Mouse (Mus musculus) megakaryocyte-erythroid progenitor cell, adult 5-6 weeks (primary cell): ENCODE data around the gene Mpig6b. TPM values are rescaled to one million over a fixed set of nuclear protein-coding genes. Genes with fewer than 3 reads are reported as not detected.

Experiments used
- ATAC-seq: replicated peaks from 2 replicates; pipeline ENCODE4 v1.8.0; 2016; ENCODE audit warnings: mild to moderate bottlenecking, inconsistent platforms; ENCODE audit not compliant: severe bottlenecking, poor library complexity, low FRiP score, low TSS enrichment
- total RNA-seq, 2 experiments: library from RNA; stranded (forward) in 1 of 2; stranded (reverse) in 1 of 2; fragments of 200-1000, 215-1000 nt in 1 of 2; fragments of >200 nt in 1 of 2; fragmentation: Nextera tagmentation in 1 of 2; gene quantifications; 2 replicates each; pipeline ENCODE4 v1.2.3; 2014 to 2017

The Mpig6b gene
- total RNA-seq, 2 experiments from 2014 or later = not detected

DNA sequence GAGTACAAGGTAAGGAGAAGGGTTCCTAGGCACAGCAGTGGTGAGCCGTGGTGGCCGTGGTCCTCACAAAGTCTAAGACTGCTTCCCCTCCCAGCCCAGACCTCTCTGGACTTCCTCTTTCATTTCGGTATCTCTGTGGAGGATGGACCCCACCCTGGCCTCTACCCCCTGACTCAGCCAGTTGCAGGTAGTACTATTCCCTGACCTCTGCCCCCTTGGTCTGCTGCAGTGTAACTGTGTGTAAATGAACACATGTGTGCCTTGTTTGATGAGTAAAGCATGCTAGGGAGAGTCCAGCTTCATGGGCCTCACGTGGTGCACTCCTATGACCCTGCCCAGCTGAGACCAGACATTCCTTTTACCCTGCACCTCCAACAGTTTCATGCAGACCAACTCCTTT lies 42.2 kb downstream of the Mpig6b start:
- no peak for ATAC-seq

DNA sequence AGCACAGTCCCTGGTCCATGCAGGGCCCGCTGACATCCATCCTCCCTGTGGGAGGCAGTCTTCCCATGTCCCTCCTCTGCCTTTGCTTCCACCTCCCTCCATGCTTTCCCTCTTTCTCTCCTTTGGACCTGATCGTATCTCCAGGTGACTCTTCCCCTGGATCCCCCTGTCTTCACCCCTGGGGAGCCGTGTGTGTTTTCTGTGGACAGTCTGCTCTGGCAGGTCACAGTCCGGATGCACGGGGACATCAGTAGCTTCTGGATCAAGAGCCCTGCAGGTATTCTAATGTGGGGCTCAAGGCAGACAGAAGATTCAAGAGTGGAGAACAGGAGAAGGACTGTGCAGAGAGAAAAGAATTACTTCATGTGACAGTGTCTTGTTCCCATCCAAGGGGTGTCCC lies 42.8 kb downstream of the Mpig6b start:
- ATAC-seq = no peak

DNA sequence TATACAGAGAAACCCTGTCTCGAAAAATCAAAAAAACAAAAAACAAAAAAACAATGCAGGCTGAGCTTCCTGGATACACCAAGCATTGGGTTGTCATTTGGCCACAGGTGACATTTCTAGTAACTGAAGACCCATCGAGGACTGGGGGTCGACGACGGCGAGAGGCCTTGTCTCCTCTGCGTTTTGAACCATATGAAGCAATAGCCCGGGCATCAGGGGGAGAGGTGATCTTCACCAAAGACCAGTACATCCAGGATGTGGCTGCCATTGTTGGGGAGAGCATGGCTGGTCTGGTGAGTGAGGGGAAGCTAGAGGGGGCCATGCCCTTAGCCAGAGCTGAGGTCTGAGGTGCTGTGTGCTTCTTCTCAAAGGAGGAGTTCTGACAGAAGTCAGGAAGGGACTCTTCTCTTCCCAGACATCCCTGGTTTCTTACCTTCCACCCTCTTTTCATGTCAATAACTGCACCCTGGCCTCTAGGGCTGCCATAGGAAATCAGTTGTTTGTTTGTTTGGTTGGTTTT lies 43.4 kb downstream of the Mpig6b start:
- no peak for ATAC-seq

GRCm38 (mm10) chr17:35021842-35022477 lies 44.0 kb downstream of the Mpig6b start:
- ATAC-seq = peak; percentile 76

DNA sequence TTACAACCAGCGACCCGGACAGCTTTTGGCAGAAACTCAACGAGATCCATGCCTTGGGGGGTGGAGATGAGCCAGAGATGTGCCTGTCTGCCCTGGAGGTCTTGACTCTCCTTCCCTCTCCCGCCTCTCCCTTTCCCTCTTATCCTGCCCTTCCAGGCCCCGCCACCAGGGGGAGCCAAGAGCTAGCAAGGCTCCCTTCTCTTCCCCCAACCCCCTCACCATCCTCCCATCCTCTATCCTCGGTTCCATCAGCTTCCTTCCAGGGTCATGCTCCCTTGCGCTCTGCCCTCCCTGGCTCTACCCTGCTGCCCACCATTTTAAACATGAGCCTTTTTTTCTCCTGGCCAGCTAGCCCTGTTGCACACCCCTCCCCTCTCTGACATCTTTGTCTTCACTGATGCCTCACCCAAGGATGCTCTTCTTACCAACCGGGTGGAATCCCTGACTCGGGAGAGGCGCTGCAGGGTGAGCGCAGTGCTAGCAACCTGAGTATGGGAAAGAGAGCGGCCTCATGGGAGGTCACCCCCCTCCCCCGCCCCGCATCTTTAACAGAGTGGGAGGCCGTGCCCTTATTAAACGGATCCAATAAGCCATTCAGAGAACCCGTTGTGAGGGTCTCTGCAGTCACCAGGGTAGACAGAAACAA lies 44.7 kb downstream of the Mpig6b start:
- ATAC-seq = peak; percentile 41

- no peak for ATAC-seq
Observed at GRCm38 (mm10) chr17:35020551-35020950, 45.4 kb downstream of the Mpig6b start.

DNA sequence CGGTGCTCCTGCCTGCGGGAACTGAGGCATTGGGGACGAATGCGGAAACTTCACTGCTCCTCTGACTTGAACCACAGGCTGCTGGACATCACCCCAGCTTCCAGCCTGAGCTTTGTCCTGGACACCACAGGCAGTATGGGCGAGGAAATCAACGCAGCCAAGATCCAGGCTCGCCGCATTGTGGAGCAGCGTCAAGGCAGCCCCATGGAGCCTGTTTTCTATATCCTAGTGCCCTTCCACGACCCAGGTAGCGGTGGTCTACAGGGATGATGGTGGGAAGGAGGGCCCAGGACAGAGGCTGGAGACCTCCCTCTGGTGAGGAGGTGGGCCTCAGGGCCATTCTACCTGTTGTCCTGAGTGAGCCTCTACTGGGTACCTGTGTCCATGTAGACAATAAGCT lies 46.1 kb downstream of the Mpig6b start:
- ATAC-seq = no peak

GRCm38 (mm10) chr17:35018171-35018570 lies 47.8 kb downstream of the Mpig6b start:
- ATAC-seq = no peak

- ATAC-seq = no peak
Observed at GRCm38 (mm10) chr17:35017706-35018030, 48.3 kb downstream of the Mpig6b start.

DNA sequence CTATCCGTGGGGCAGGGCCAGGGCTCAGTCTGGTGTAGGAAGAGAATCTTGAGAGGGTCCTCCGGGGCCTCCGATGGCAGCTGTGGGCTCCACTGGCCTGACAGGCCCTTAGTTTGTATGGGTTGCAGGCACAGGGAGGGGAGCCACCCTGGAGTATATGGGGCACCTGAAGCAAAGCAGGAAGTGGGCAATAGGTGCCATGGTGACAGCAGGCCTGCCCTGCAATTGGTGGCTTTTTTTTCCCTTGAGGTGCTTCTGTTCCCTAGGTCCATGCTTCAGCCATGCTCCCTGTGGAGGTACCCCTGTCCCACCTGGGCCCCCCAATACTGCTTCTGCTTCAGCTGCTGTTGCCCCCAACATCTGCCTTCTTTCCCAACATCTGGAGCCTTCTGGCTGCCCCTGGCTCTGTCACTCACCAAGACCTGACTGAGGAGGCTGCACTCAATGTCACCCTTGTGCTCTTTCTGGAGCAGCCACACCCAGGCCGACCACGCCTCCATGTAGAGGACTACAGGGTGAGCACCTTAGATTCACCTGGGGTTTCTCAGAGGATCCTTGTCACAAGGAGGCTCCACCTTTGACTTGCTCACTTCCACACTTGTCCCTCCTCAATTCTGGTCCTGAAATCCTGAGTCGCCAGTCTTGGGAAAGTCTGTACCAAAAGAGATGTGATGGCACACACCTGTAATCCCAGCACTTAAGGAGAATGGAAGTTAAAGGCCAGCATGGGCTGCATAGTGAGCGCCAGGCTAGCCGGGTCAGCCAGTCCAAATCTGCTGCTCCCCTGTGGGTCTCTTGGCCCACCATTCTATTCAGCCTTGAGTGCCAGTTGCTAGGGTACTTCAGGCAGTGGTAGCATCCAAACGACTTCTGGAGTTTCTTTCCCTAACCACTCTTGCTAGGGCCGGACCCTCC lies 48.9 kb downstream of the Mpig6b start:
- ATAC-seq = no peak

- peak; percentile 38 for ATAC-seq
Observed at GRCm38 (mm10) chr17:35016376-35016775, 49.6 kb downstream of the Mpig6b start, which contains the start of gene Vwa7. Vwa7 (plus strand) TSS chr17:35016579.

- no peak for ATAC-seq
Observed at GRCm38 (mm10) chr17:35015296-35015695, 50.7 kb downstream of the Mpig6b start.

- ATAC-seq = no peak
Observed at GRCm38 (mm10) chr17:35013221-35013620, 52.8 kb downstream of the Mpig6b start.

Other genes with a start within 250 kb of the Mpig6b start
Only the 30 nearest of the 45 such genes appear.
- 5.2 and 7.0 TPM in 2 replicates for gene Neu1, start 134.9 kb downstream of the Mpig6b start, total RNA-seq (2014; fragmentation: Nextera tagmentation)
- gene Neu1, start 134.9 kb downstream of the Mpig6b start, total RNA-seq (2017) = 3.7 and 5.4 TPM in 2 replicates
- 13.6 and 28.5 TPM in 2 replicates for gene Hspa1b, start 106.9 kb downstream of the Mpig6b start, total RNA-seq (2014; fragmentation: Nextera tagmentation)
- gene Hspa1b, start 106.9 kb downstream of the Mpig6b start, total RNA-seq (2017) = 62.5 and 83.5 TPM in 2 replicates
- not detected in 2 replicates for gene Gm20481, start 96.3 kb downstream of the Mpig6b start, total RNA-seq (2014; fragmentation: Nextera tagmentation)
- gene Gm20481, start 96.3 kb downstream of the Mpig6b start, total RNA-seq (2017) = not detected in 2 replicates
- gene Hspa1a, start 94.0 kb downstream of the Mpig6b start, total RNA-seq (2014; fragmentation: Nextera tagmentation) = 6.5 and 10.1 TPM in 2 replicates
- gene Hspa1a, start 94.0 kb downstream of the Mpig6b start, total RNA-seq (2017) = 30.2 and 43.3 TPM in 2 replicates
- gene Hspa1l, start 93.5 kb downstream of the Mpig6b start, total RNA-seq (2014; fragmentation: Nextera tagmentation) = not detected in 2 replicates
- not detected in 2 replicates for gene Hspa1l, start 93.5 kb downstream of the Mpig6b start, total RNA-seq (2017)
- 269 and 281 TPM in 2 replicates for gene Lsm2, start 84.3 kb downstream of the Mpig6b start, total RNA-seq (2014; fragmentation: Nextera tagmentation)
- gene Lsm2, start 84.3 kb downstream of the Mpig6b start, total RNA-seq (2017) = 34.8 and 79.7 TPM in 2 replicates
- gene Vars, start 65.2 kb downstream of the Mpig6b start, total RNA-seq (2014; fragmentation: Nextera tagmentation) = 137 and 213 TPM in 2 replicates
- 226 and 342 TPM in 2 replicates for gene Vars, start 65.2 kb downstream of the Mpig6b start, total RNA-seq (2017)
- 0.31 and 0.54 TPM in 2 replicates for gene Vwa7, start 49.6 kb downstream of the Mpig6b start, total RNA-seq (2014; fragmentation: Nextera tagmentation)
- 0.15 and 0.19 TPM in 2 replicates for gene Vwa7, start 49.6 kb downstream of the Mpig6b start, total RNA-seq (2017)
- 9.4 and 14.7 TPM in 2 replicates for gene Sapcd1, start 38.2 kb downstream of the Mpig6b start, total RNA-seq (2014; fragmentation: Nextera tagmentation)
- 4.2 TPM in 1 of 2 replicates, not detected in the other for gene Sapcd1, start 38.2 kb downstream of the Mpig6b start, total RNA-seq (2017)
- 10.0 and 10.6 TPM in 2 replicates for gene Msh5, start 19.4 kb downstream of the Mpig6b start, total RNA-seq (2014; fragmentation: Nextera tagmentation)
- gene Msh5, start 19.4 kb downstream of the Mpig6b start, total RNA-seq (2017) = 2.4 and 3.1 TPM in 2 replicates
- 126 and 137 TPM in 2 replicates for gene Clic1, start 16.2 kb downstream of the Mpig6b start, total RNA-seq (2014; fragmentation: Nextera tagmentation)
- gene Clic1, start 16.2 kb downstream of the Mpig6b start, total RNA-seq (2017) = 137 and 183 TPM in 2 replicates
- 2.7 and 7.6 TPM in 2 replicates for gene Ddah2, start 7.1 kb downstream of the Mpig6b start, total RNA-seq (2014; fragmentation: Nextera tagmentation)
- 4.6 and 21.4 TPM in 2 replicates for gene Ddah2, start 7.1 kb downstream of the Mpig6b start, total RNA-seq (2017)
- gene Ly6g6c, start 796 bp downstream of the Mpig6b start, total RNA-seq (2014; fragmentation: Nextera tagmentation) = not detected in 2 replicates
- gene Ly6g6c, start 796 bp downstream of the Mpig6b start, total RNA-seq (2017) = not detected in 2 replicates
- gene Ly6g6e, start 10.7 kb upstream of the Mpig6b start, total RNA-seq (2014; fragmentation: Nextera tagmentation) = not detected in 2 replicates
- not detected in 2 replicates for gene Ly6g6e, start 10.7 kb upstream of the Mpig6b start, total RNA-seq (2017)
- not detected in 2 replicates for gene Ly6g6d, start 11.9 kb upstream of the Mpig6b start, total RNA-seq (2014; fragmentation: Nextera tagmentation)
- gene Ly6g6d, start 11.9 kb upstream of the Mpig6b start, total RNA-seq (2017) = not detected in 2 replicates
- gene Ly6g6f, start 19.4 kb upstream of the Mpig6b start, total RNA-seq (2014; fragmentation: Nextera tagmentation) = not detected in 2 replicates
- gene Ly6g6f, start 19.4 kb upstream of the Mpig6b start, total RNA-seq (2017) = not detected in 2 replicates
- 62.9 and 76.7 TPM in 2 replicates for gene Abhd16a, start 23.1 kb upstream of the Mpig6b start, total RNA-seq (2014; fragmentation: Nextera tagmentation)
- gene Abhd16a, start 23.1 kb upstream of the Mpig6b start, total RNA-seq (2017) = 38.5 and 46.7 TPM in 2 replicates
- gene Ly6g5c, start 42.1 kb upstream of the Mpig6b start, total RNA-seq (2014; fragmentation: Nextera tagmentation) = not detected in 2 replicates
- not detected in 2 replicates for gene Ly6g5c, start 42.1 kb upstream of the Mpig6b start, total RNA-seq (2017)
- gene Ly6g5b, start 49.2 kb upstream of the Mpig6b start, total RNA-seq (2014; fragmentation: Nextera tagmentation) = 0.42 and 1.1 TPM in 2 replicates
- 0.99 TPM in 1 of 2 replicates, not detected in the other for gene Ly6g5b, start 49.2 kb upstream of the Mpig6b start, total RNA-seq (2017)
- 30.4 and 31.5 TPM in 2 replicates for gene Gpank1, start 55.3 kb upstream of the Mpig6b start, total RNA-seq (2014; fragmentation: Nextera tagmentation)
- gene Gpank1, start 55.3 kb upstream of the Mpig6b start, total RNA-seq (2017) = 36.2 and 37.7 TPM in 2 replicates
- 340 and 451 TPM in 2 replicates for gene Csnk2b, start 55.9 kb upstream of the Mpig6b start, total RNA-seq (2014; fragmentation: Nextera tagmentation)
- 319 and 482 TPM in 2 replicates for gene Csnk2b, start 55.9 kb upstream of the Mpig6b start, total RNA-seq (2017)
- gene D17H6S53E, start 60.2 kb upstream of the Mpig6b start, total RNA-seq (2014; fragmentation: Nextera tagmentation) = 0.70 and 6.3 TPM in 2 replicates
- gene D17H6S53E, start 60.2 kb upstream of the Mpig6b start, total RNA-seq (2017) = 4.4 and 9.0 TPM in 2 replicates
- not detected in 2 replicates for gene Apom, start 65.9 kb upstream of the Mpig6b start, total RNA-seq (2014; fragmentation: Nextera tagmentation)
- not detected in 2 replicates for gene Apom, start 65.9 kb upstream of the Mpig6b start, total RNA-seq (2017)
- gene Bag6, start 69.0 kb upstream of the Mpig6b start, total RNA-seq (2014; fragmentation: Nextera tagmentation) = 158 TPM in 2 replicates
- gene Bag6, start 69.0 kb upstream of the Mpig6b start, total RNA-seq (2017) = 63.3 and 105 TPM in 2 replicates
- gene Prrc2a, start 98.7 kb upstream of the Mpig6b start, total RNA-seq (2014; fragmentation: Nextera tagmentation) = 392 and 430 TPM in 2 replicates
- 44.9 and 47.1 TPM in 2 replicates for gene Prrc2a, start 98.7 kb upstream of the Mpig6b start, total RNA-seq (2017)
- not detected in 2 replicates for gene Aif1, start 109.9 kb upstream of the Mpig6b start, total RNA-seq (2014; fragmentation: Nextera tagmentation)
- 7.4 TPM in 1 of 2 replicates, not detected in the other for gene Aif1, start 109.9 kb upstream of the Mpig6b start, total RNA-seq (2017)
- gene Lst1, start 122.3 kb upstream of the Mpig6b start, total RNA-seq (2014; fragmentation: Nextera tagmentation) = not detected in 2 replicates
- gene Lst1, start 122.3 kb upstream of the Mpig6b start, total RNA-seq (2017) = 15.8 TPM in 1 of 2 replicates, not detected in the other
- gene Ltb, start 128.3 kb upstream of the Mpig6b start, total RNA-seq (2014; fragmentation: Nextera tagmentation) = 5.5 and 12.6 TPM in 2 replicates
- gene Ltb, start 128.3 kb upstream of the Mpig6b start, total RNA-seq (2017) = 1.3 TPM in 1 of 2 replicates, not detected in the other
- gene Tnf, start 135.8 kb upstream of the Mpig6b start, total RNA-seq (2014; fragmentation: Nextera tagmentation) = 1.8 TPM in 1 of 2 replicates, not detected in the other
- 0.88 and 7.7 TPM in 2 replicates for gene Tnf, start 135.8 kb upstream of the Mpig6b start, total RNA-seq (2017)
- 0.45 TPM in 1 of 2 replicates, not detected in the other for gene Lta, start 139.2 kb upstream of the Mpig6b start, total RNA-seq (2014; fragmentation: Nextera tagmentation)
- gene Lta, start 139.2 kb upstream of the Mpig6b start, total RNA-seq (2017) = not detected in 2 replicates